Mouse (Mus musculus) CH12.LX (cell line): ENCODE results near the gene Trappc2l. TPM values are rescaled to one million over a fixed set of nuclear protein-coding genes. Genes with fewer than 3 reads are reported as not detected.

Source experiments
- DNase-seq: peaks from one replicate; pipeline ENCODE4 v3.0.0-alpha.2; 2013; ENCODE audit errors: extremely low read depth
- H3K27ac ChIP-seq: 2 replicates; pipeline ENCODE4 v1.5.1; 2012; ENCODE audit warnings: low read depth, mild to moderate bottlenecking, control low read depth, moderate library complexity; ENCODE audit not compliant: insufficient read depth
- H3K27me3 ChIP-seq: replicated peaks from 2 replicates; pipeline ENCODE3; 2012; ENCODE audit warnings: inconsistent platforms
- H3K36me3 ChIP-seq, 2 experiments: replicated peaks in 1 of 2; 2 replicates each; pipeline versions ENCODE3 to v1.6.1; 2012; ENCODE audit warnings: inconsistent platforms in 1 of 2, low read length in 1 of 2, mild to moderate bottlenecking in 1 of 2, mixed read lengths in 1 of 2, moderate library complexity in 1 of 2; ENCODE audit not compliant: control insufficient read depth in 1 of 2, insufficient read depth in 1 of 2
- H3K4me1 ChIP-seq, 2 experiments: 2 replicates each; pipeline ENCODE4 v1.6.1; 2012; ENCODE audit warnings: inconsistent platforms in 1 of 2, moderate library complexity in 1 of 2; ENCODE audit not compliant: insufficient read depth in 2 of 2, control insufficient read depth in 1 of 2
- H3K4me2 ChIP-seq: 2 replicates; pipeline ENCODE4 v1.6.1; 2012; ENCODE audit warnings: low read depth, mild to moderate bottlenecking, control low read depth; ENCODE audit not compliant: poor library complexity, insufficient read depth, severe bottlenecking
- H3K4me3 ChIP-seq, 3 experiments: fragments of 150-350 bp in 1 of 3; sonication (generic) in 1 of 3; replicated peaks in 1 of 3; 2 replicates each; pipeline versions ENCODE3 to v1.5.1; 2011 to 2012; ENCODE audit warnings: low read depth in 2 of 3, low read length in 2 of 3, mild to moderate bottlenecking in 2 of 3, moderate library complexity in 2 of 3, control low read depth in 1 of 3, improper control_type of control experiment in 1 of 3, inconsistent platforms in 1 of 3, mixed read lengths in 1 of 3; ENCODE audit not compliant: poor library complexity in 1 of 3
- H3K79me2 ChIP-seq: replicated peaks from 2 replicates; pipeline ENCODE4 v1.6.1; 2012; ENCODE audit warnings: mild to moderate bottlenecking, moderate library complexity; ENCODE audit not compliant: control insufficient read depth, poor library complexity, insufficient read depth, severe bottlenecking; ENCODE audit errors: extremely low read depth
- H3K9ac ChIP-seq: 2 replicates; pipeline ENCODE4 v1.6.1; 2012; ENCODE audit warnings: low read depth, mild to moderate bottlenecking, control low read depth, moderate library complexity; ENCODE audit not compliant: insufficient read depth
- H3K9me3 ChIP-seq: replicated peaks from 2 replicates; pipeline ENCODE3; 2012; ENCODE audit warnings: low read length, inconsistent platforms, mixed read lengths
- BHLHE40 ChIP-seq: IDR thresholded peaks from 2 replicates; pipeline ENCODE4 v1.6.1; 2011; ENCODE audit warnings: mild to moderate bottlenecking, low read depth, low read length, improper control_type of control experiment
- CHD1 ChIP-seq: IDR thresholded peaks from 2 replicates; pipeline ENCODE4 v1.6.1; 2012; ENCODE audit warnings: low read depth, low read length, improper control_type of control experiment, inconsistent platforms
- ELF1 ChIP-seq: IDR thresholded peaks from 2 replicates; pipeline ENCODE4 v1.6.1; 2014; ENCODE audit warnings: low read depth, mild to moderate bottlenecking, inconsistent platforms, low read length, improper control_type of control experiment
- EP300 ChIP-seq: IDR thresholded peaks from 2 replicates; pipeline ENCODE4 v1.6.1; 2011; ENCODE audit warnings: low read length, improper control_type of control experiment
- IRF4 ChIP-seq: IDR thresholded peaks from 2 replicates; pipeline ENCODE4 v1.6.1; 2014; ENCODE audit warnings: low read depth, mild to moderate bottlenecking, inconsistent platforms, low read length, improper control_type of control experiment
- JUND ChIP-seq: conservative IDR thresholded peaks from 2 replicates; pipeline ENCODE4 v1.6.1; 2011; ENCODE audit warnings: low read depth, low read length, improper control_type of control experiment
- MEF2A ChIP-seq: IDR thresholded peaks from 2 replicates; pipeline ENCODE4 v1.6.1; 2014; ENCODE audit warnings: low read depth, mild to moderate bottlenecking, inconsistent platforms, low read length, improper control_type of control experiment, borderline replicate concordance
- MXI1 ChIP-seq: IDR thresholded peaks from 2 replicates; pipeline ENCODE4 v1.6.1; 2011; ENCODE audit warnings: mild to moderate bottlenecking, low read depth, low read length, improper control_type of control experiment
- MYC ChIP-seq: IDR thresholded peaks from 2 replicates; pipeline ENCODE4 v1.6.1; 2011; ENCODE audit warnings: low read depth, mild to moderate bottlenecking, improper control_type of control experiment, low read length
- NRF1 ChIP-seq: IDR thresholded peaks from 2 replicates; pipeline ENCODE4 v1.6.1; 2014; ENCODE audit warnings: low read depth, mild to moderate bottlenecking, inconsistent platforms, low read length, improper control_type of control experiment, moderate library complexity
- PAX5 ChIP-seq: IDR thresholded peaks from 2 replicates; pipeline ENCODE4 v1.6.1; 2012; ENCODE audit warnings: low read length, inconsistent platforms, mixed read lengths
- POLR2AphosphoS2 ChIP-seq: IDR thresholded peaks from 2 replicates; pipeline ENCODE4 v1.6.1; 2011; ENCODE audit warnings: low read depth, low read length, improper control_type of control experiment
- RAD21 ChIP-seq: IDR thresholded peaks from 2 replicates; pipeline ENCODE4 v1.6.1; 2011; ENCODE audit warnings: low read depth, mild to moderate bottlenecking, low read length, improper control_type of control experiment, moderate library complexity
- SIN3A ChIP-seq: IDR thresholded peaks from 2 replicates; pipeline ENCODE4 v1.6.1; 2012; ENCODE audit warnings: low read length, improper control_type of control experiment, inconsistent platforms
- TCF12 ChIP-seq: IDR thresholded peaks from 2 replicates; pipeline ENCODE4 v1.6.1; 2014; ENCODE audit warnings: low read depth, mild to moderate bottlenecking, inconsistent platforms, low read length, improper control_type of control experiment
- UBTF ChIP-seq: IDR thresholded peaks from 2 replicates; pipeline ENCODE4 v1.6.1; 2012; ENCODE audit warnings: low read depth, mild to moderate bottlenecking, inconsistent platforms, low read length, improper control_type of control experiment, moderate library complexity
- USF2 ChIP-seq: conservative IDR thresholded peaks from 2 replicates; pipeline ENCODE4 v1.6.1; 2011; ENCODE audit warnings: low read depth, low read length, improper control_type of control experiment
- ZC3H11A ChIP-seq: IDR thresholded peaks from 2 replicates; pipeline ENCODE4 v1.6.1; 2012; ENCODE audit warnings: low read depth, mild to moderate bottlenecking, inconsistent platforms, low read length, improper control_type of control experiment
- ZMIZ1 ChIP-seq: IDR thresholded peaks from 2 replicates; pipeline ENCODE4 v1.6.1; 2012; ENCODE audit warnings: low read depth, mild to moderate bottlenecking, inconsistent platforms, low read length, improper control_type of control experiment
- dilution Hi-C: fragments of 300-500 bp; cut with MboI; formaldehyde crosslinking; loops from 2 replicates; pipeline ENCODE4 v1.14.3; 2020; ENCODE audit warnings: low sequenced_read_pairs; ENCODE audit not compliant: extremely low pct_unique_long_range_greater_than_20kb, extremely low pct_ligation_motif_present
- in situ Hi-C: fragments of 300-500 bp; cut with MboI; formaldehyde crosslinking; loops from 3 replicates; pipeline ENCODE4 v1.14.3; 2019; ENCODE audit warnings: low sequenced_read_pairs, low pct_ligation_motif_present, low pct_unique_long_range_greater_than_20kb, mixed read lengths
- polyA plus RNA-seq: library from polyadenylated mRNA; unstranded; fragments of >175 nt; gene quantifications from 2 replicates; pipeline ENCODE4 v1.2.1, GENCODE M21; 2012; ENCODE audit warnings: low read depth; ENCODE audit not compliant: insufficient read length
- total RNA-seq, 2 experiments: library from RNA; depleted of rRNA; stranded (reverse); fragments of 300-350 nt in 1 of 2; fragments of >200 nt in 1 of 2; gene quantifications; 2 replicates each; pipeline ENCODE4 v1.2.3; 2012 to 2014

The Trappc2l gene
- total and polyA plus RNA-seq, 3 experiments, result 15.7 to 67.0 (median 36.0) TPM

- in situ Hi-C loops, result no loop called here
- Histone ChIP-seq H3K4me1 (peaks cover 16 to 54% of the 10 kb centered on the region in 2 experiments), H3K4me2 (no peak overlapping the region), H3K9ac (no peak overlapping the region), H3K27me3 (no peaks in the 10 kb centered on the region), H3K27ac (no peak overlapping the region), H3K9me3 (no peaks in the 10 kb centered on the region), H3K4me3 (no peak overlapping the region), H3K79me2 (peaks cover 27% of the 10 kb centered on the region), H3K36me3 (peaks cover 42 to 62% of the 10 kb centered on the region in 2 experiments)
- dilution Hi-C loops, result no loop called here
- no peak for DNase-seq
- TF ChIP-seq USF2, result no peak
- no peak for TF ChIP-seq MEF2A
- TF ChIP-seq NRF1, result no peak
- TF ChIP-seq BHLHE40, result no peak
- TF ChIP-seq UBTF, result no peak
- no peak for TF ChIP-seq ZC3H11A
- TF ChIP-seq SIN3A, result no peak
- no peak for TF ChIP-seq MYC
- no peak for TF ChIP-seq JUND
- no peak for TF ChIP-seq ELF1
- TF ChIP-seq ZMIZ1, result no peak
- TF ChIP-seq MXI1, result no peak
- no peak for TF ChIP-seq CHD1
- no peak for TF ChIP-seq PAX5
- no peak for TF ChIP-seq TCF12
- TF ChIP-seq, all 38 proteins: peak for 0
Measured at GRCm38 (mm10) chr8:122571153-122571552, 40.3 kb upstream of the Trappc2l start.

GRCm38 (mm10) chr8:122571750-122572267, 39.6 kb upstream of the Trappc2l start:
- H3K27me3 ChIP-seq, result no peaks in the 10 kb centered on the region
- H3K4me3 ChIP-seq, result no peak overlapping the region
- peaks cover 30% of the 10 kb centered on the region for H3K79me2 ChIP-seq
- in situ Hi-C loops (no loop called here), dilution Hi-C loops (no loop called here)
- H3K36me3 ChIP-seq, result peaks cover 42 to 62% of the 10 kb centered on the region in 2 experiments
- H3K9ac ChIP-seq, result no peak overlapping the region
- H3K4me2 ChIP-seq, result no peak overlapping the region
- TF ChIP-seq RAD21 (no peak), MYC (no peak), POLR2AphosphoS2 (no peak), EP300 (no peak), SIN3A (no peak), IRF4 (no peak)
- TF ChIP-seq, all 38 proteins: peak for 0
- no peak for DNase-seq
- Histone ChIP-seq H3K4me1 (peaks cover 16 to 48% of the 10 kb centered on the region in 2 experiments), H3K27ac (no peak overlapping the region), H3K9me3 (no peaks in the 10 kb centered on the region)
